Comparison of ENCODE assay signal across 17 mouse cellular contexts in the genomic region with DNA sequence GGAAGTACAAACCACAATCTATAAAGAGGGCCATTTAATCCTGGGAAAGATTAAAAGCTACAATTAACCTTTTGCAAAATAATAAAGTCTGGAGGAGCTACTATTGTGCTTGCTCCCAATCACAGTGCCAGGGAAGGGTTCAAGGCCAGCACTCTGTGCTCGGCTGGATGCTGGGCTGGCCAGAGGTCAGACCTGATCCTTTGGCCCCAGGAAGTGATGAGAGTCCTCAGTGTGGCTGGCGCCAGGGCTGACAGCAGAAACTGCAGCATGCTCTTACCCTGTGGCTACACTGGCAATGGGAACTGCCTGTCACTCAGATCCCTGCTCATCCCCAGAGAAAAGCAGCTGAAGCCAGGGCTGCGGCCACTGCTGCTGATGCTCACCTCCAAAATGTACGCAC. TPM values are rescaled to one million over a fixed set of nuclear protein-coding genes. Genes with fewer than 3 reads are reported as not detected.
A peak's percentile ranks its signal among the peaks of the same experiment; 100 is the strongest.
DNase-seq lines count a peak whose midpoint lies in the region; ATAC-seq lines count a peak whose summit lies in the region.
"Had no signal": no experiment of that assay in that cellular context is flagged by ENCODE, and none has a peak within 500 bp of the region (broad histone marks: within the 10 kb centered on the region; RNA-seq: fewer than 3 reads in every experiment).

No protein-coding gene starts in this region.

- H3K9ac ChIP-seq in kidney, embryonic 16.5 days (replicated peaks; ENCODE audit: low read length), result no peak overlapping the region
- no peak overlapping the region for H3K9ac ChIP-seq in liver, embryonic 11.5 days (ENCODE audit: low read depth, low read length)
- H3K9ac ChIP-seq: liver, embryonic 14.5 days; midbrain, embryonic 13.5 days had no signal

- H3K4me3 ChIP-seq in kidney, embryonic 16.5 days (ENCODE audit: low read length), result no peak overlapping the region
- no peak overlapping the region for H3K4me3 ChIP-seq in embryonic facial prominence, embryonic 10.5 days
- no peak overlapping the region for H3K4me3 ChIP-seq in liver, embryonic 11.5 days (ENCODE audit: low read depth, low read length)
- H3K4me3 ChIP-seq: erythroblast, embryonic 14.5 days; midbrain, embryonic 13.5 days had no signal

- WGBS in kidney, embryonic 16.5 days, result 67% methylated on average over 4 of the region's 4 CpGs
- 55% methylated on average over 4 of the region's 4 CpGs for WGBS in embryonic facial prominence, embryonic 10.5 days
- 64% methylated on average over 4 of the region's 4 CpGs for WGBS in liver, embryonic 11.5 days

- H3K27ac ChIP-seq in kidney, embryonic 16.5 days (ENCODE audit: low read length), result no peak overlapping the region
- peak overlapping the region; percentile 59 for H3K27ac ChIP-seq in embryonic facial prominence, embryonic 10.5 days (replicated peaks)
- H3K27ac ChIP-seq in liver, embryonic 11.5 days (ENCODE audit: low read depth, low read length), result peak overlapping the region; percentile 35; the same call in 1 of the 2 replicates
- H3K27ac ChIP-seq: liver, embryonic 14.5 days; midbrain, embryonic 13.5 days had no signal

- H3K4me2 ChIP-seq in kidney, embryonic 16.5 days (replicated peaks; ENCODE audit: low read depth, low read length), result no peak overlapping the region
- H3K4me2 ChIP-seq in liver, embryonic 11.5 days, result no peak overlapping the region
- H3K4me2 ChIP-seq: midbrain, embryonic 13.5 days had no signal

- no peak for ATAC-seq in kidney, embryonic 16.5 days (ENCODE audit: low FRiP score, low TSS enrichment)
- no peak for ATAC-seq in liver, embryonic 11.5 days (replicated peaks; ENCODE audit: low FRiP score)
- ATAC-seq: midbrain, embryonic 13.5 days had no signal

- peaks cover 26% of the 10 kb centered on the region for H3K4me1 ChIP-seq in kidney, embryonic 16.5 days (ENCODE audit: insufficient read depth, low read length)
- H3K4me1 ChIP-seq in embryonic facial prominence, embryonic 10.5 days, result peaks cover 39% of the 10 kb centered on the region
- H3K4me1 ChIP-seq in liver, embryonic 11.5 days (replicated peaks; ENCODE audit: control insufficient read depth, insufficient read depth, low read length), result peaks cover 33% of the 10 kb centered on the region

- no peaks in the 10 kb centered on the region for H3K27me3 ChIP-seq in kidney, embryonic 16.5 days (ENCODE audit: insufficient read depth, low read length)
- H3K27me3 ChIP-seq in embryonic facial prominence, embryonic 10.5 days (replicated peaks; ENCODE audit: low read depth, poor library complexity, severe bottlenecking), result no peaks in the 10 kb centered on the region
- H3K27me3 ChIP-seq in liver, embryonic 11.5 days (replicated peaks; ENCODE audit: control insufficient read depth, insufficient read depth, low read length), result no peaks in the 10 kb centered on the region
- H3K27me3 ChIP-seq: midbrain, embryonic 13.5 days had no signal

- peak; percentile 48 for DNase-seq in adrenal gland, adult 2 months
- DNase-seq in adrenal gland, adult 18-20 months (ENCODE audit: low spot score in 2 of 2), result no peak
- peak; percentile 39 for DNase-seq in kidney, adult 11 months
- no peak for DNase-seq in embryonic facial prominence, embryonic 10.5 days (ENCODE audit: low spot score)
- no peak for DNase-seq in liver, embryonic 11.5 days (ENCODE audit: low spot score)
- no peak for DNase-seq in ovary, postnatal 14 days (ENCODE audit: low spot score)
- no peak for DNase-seq in thymus, adult 18-20 months
- DNase-seq: adrenal gland, postnatal 14 days; cerebellum, adult 11-12 months; cerebellum, postnatal 25 days; gastrocnemius, postnatal 14 days; layer of hippocampus, postnatal 36 days; lung, postnatal 36 days had no signal

- H3K36me3 ChIP-seq in kidney, embryonic 16.5 days (ENCODE audit: insufficient read depth, low read length), result no peaks in the 10 kb centered on the region
- H3K36me3 ChIP-seq in embryonic facial prominence, embryonic 10.5 days (replicated peaks), result no peaks in the 10 kb centered on the region
- no peaks in the 10 kb centered on the region for H3K36me3 ChIP-seq in liver, embryonic 11.5 days (ENCODE audit: control insufficient read depth, insufficient read depth, low read length)
- H3K36me3 ChIP-seq: midbrain, embryonic 13.5 days had no signal

- no peaks in the 10 kb centered on the region for H3K9me3 ChIP-seq in kidney, embryonic 16.5 days (ENCODE audit: low read length)
- no peaks in the 10 kb centered on the region for H3K9me3 ChIP-seq in embryonic facial prominence, embryonic 10.5 days
- H3K9me3 ChIP-seq in liver, embryonic 11.5 days (ENCODE audit: control insufficient read depth, low read length), result no peaks in the 10 kb centered on the region
- H3K9me3 ChIP-seq: midbrain, embryonic 13.5 days had no signal

RNA-seq across cellular contexts. Expression of gene Tex2, which starts 55.2 kb away (rescaled TPM):
- 10 to 100 TPM; 54.0 to 55.5 TPM for total RNA-seq in adrenal gland, adult 2 months (2021)
- polyA plus RNA-seq in adrenal gland, adult 2 months (2012; rRNA removed), result 14.0 and 15.8 TPM in 2 replicates
- total RNA-seq in adrenal gland, adult 18-20 months (2021), result 10 to 100 TPM; 52.1 to 54.2 TPM
- polyA plus RNA-seq in kidney, embryonic 16.5 days (2015; fragmentation: Nextera tagmentation; extraction: Ambion mirVana), result 9.6 and 10.3 TPM in 2 replicates
- polyA plus RNA-seq in embryonic facial prominence, embryonic 10.5 days (2016; fragmentation: Nextera tagmentation; extraction: Ambion mirVana), result 6.8 and 7.5 TPM in 2 replicates
- 13.4 and 15.9 TPM in 2 replicates for polyA plus RNA-seq in liver, embryonic 11.5 days (2014; fragmentation: Nextera tagmentation; extraction: Ambion mirVana)

Comparison
In these comparisons a context has a peak if more than half of its experiments do, and no peak if none do; other contexts are left out.
1. DNase-seq: peak in adrenal gland, adult 2 months (single experiment) and kidney, adult 11 months (single experiment); none in adrenal gland, adult 18-20 months (0 of 2), embryonic facial prominence, embryonic 10.5 days (single experiment), liver, embryonic 11.5 days (single experiment), ovary, postnatal 14 days (single experiment) and thymus, adult 18-20 months (0 of 2).